Mouse (Mus musculus) lung, postnatal 4 days (tissue): ENCODE results near the gene Sst.

Source experiments
- DNase-seq, 2 experiments: peaks; one replicate each; pipeline ENCODE4 v3.0.0; 2021

Sst gene

DNA sequence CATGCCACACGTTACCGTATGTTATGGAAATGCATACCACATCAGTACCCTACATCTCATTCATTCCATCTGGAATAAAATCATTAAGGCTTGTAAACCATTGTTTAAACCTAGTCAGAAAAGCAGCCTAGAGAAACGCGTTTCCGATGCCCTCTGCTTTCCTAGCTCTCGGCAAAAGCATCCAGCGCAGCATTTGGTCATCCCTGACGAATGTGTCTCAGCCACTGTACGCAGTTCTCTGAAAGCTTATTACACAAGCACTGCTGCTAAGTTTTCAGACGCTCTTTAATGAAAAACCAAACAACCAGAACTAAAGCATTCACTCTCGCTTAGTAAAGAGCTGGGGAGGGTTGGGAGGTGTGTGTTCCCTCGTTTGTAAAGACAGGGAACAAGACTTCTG, 5.7 kb downstream of the Sst start:
- DNase-seq, result no peak

DNA sequence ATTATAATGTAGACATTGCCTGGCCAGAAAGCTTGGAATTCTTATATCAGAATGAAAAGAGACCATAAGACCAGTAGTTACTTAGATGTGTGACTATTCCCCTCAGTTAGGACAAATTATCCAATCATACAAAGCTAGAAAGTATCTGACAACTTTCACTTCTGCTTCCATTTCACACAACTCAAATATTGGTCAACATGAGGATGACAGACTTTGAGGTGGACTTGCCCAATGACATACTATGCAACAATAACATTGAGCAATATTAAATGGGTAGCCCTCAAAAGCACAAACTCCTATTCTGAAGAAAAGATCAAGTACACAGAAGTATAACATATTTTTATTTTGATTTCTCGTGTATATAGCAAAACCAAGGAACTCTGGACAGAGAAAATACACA, 35.5 kb downstream of the Sst start:
- no peak for DNase-seq

DNA sequence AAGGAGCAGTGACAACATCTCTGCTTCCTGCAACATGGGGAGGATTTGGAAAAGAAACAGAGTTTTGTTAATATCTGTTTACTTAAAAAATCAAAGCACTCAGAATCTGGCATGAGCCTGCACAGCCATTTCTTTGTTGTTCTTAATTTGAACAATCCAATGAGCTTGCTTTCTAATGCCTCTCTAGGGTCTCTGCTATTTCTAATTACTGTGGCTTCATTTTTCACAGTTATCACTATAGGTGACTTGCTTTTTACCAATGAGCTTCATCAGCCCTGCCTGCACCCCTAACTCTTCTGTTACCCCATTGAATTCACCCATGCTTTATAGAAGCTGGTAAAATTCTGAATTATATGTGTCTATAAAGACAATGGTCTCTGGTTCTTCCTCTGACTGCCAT, 41.0 kb downstream of the Sst start:
- DNase-seq, result no peak

DNA sequence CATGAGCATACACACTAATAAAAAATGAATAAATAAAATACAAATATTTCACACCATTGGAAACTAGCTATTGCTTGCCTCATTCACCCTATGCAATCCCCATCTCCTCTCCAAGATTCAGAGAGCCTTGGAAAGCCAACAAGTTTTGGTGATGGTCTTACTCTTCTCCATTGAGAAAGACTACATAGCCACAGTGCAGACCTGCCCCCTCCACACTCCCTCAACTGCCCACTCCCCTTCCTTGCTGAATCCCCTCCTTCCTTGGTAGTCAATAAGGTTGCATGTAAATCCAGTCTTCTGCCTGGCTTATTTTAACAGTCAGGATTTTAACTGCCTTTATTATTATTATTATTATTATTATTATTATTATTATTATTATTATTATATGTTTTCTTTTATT, 41.6 kb downstream of the Sst start:
- no peak for DNase-seq

DNA sequence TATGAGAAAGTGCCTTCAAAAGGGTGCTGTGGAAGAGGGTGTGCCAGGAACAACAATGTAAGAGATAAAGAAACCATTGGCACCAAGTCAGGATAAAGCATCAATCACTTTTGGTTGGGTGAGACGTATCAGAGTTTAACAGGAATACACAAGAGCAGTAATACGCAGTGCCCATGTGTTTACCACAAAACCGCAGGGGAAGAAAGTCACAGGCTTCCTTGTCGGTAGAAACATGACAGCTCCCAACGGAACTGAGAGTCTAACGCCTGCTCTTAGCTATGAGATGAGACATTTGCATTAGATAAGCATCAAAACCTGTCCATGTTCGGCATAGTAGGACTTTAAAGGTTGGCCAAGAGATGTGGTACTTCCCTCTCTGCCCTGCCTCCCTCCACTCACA, 46.1 kb downstream of the Sst start:
- no peak for DNase-seq

DNA sequence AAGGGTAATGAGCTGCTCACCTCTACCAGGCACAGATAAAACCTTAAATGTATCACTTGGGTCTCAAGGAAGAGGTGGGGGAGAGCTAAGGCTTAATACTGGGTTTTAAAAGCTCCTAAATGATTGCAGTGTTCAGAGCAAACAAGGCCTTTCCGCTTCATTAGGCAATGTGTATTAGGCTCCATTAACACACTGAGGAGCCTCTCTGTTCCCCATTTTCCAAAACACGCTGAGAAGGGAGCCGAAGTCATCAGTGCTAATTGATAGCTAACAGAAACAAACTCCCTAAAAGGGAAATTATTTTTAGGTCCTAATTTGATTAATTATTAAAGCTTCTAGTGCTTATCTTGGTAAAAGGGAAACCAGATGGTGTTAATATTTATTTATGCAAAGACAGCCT, 48.1 kb downstream of the Sst start:
- no peak for DNase-seq
